8 mouse cellular contexts compared by ENCODE assay signal in the genomic region with DNA sequence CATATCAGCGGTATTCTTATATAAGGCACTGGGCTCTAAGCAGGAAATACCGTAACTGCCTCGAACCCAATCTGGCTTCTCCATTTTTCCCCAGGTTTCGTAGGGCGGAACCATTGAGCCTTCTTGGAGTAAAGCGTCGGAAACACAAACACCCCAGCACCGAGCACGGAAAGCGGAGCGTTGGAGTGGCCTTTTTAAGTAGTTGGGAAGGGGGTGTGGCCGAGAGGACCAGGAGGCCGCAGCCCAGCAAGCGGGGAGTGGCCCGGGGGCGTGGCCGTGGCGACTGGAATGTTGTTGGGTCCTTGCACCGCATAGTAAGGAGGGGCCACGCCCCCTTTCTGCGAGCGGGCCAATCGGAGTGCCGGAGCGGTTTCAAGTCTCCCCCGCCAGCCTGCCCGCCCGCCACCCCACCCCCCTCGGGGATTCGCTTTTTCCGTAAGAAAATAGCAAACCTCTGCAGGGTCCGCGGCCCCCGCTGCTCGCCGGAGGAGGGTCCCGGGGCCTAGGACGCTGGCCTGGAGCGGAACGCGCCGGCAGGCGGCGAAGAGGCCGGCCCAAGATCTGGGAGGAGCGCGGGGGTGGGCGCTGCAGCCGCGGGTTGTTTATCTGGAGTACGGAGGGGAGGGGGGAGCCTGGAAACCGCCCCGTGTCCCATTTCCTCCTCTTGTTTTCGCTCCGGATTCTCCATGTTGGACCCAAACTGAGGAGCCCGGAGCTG. TPM values are rescaled to one million over a fixed set of nuclear protein-coding genes. Genes with fewer than 3 reads are reported as not detected.
DNase-seq lines count a peak whose midpoint lies in the region; ATAC-seq lines count a peak whose summit lies in the region.

Ctdsp2 (plus strand) TSS at position 441 of the 718 bp plus-strand sequence.

- H3K27ac ChIP-seq in lung, embryonic 16.5 days (ENCODE audit: low read length): peak within 1 kb of the TSS; percentile 100

- peaks cover 36% of the 10 kb centered on the region for H3K4me1 ChIP-seq in lung, embryonic 16.5 days (replicated peaks; ENCODE audit: control insufficient read depth, insufficient read depth, low read length)

- H3K4me3 ChIP-seq in lung, embryonic 16.5 days (ENCODE audit: low read length): peak within 1 kb of the TSS; percentile 88

- H3K9me3 ChIP-seq in lung, embryonic 16.5 days (ENCODE audit: control insufficient read depth, low read length): no peaks in the 10 kb centered on the region

- no peaks in the 10 kb centered on the region for H3K27me3 ChIP-seq in lung, embryonic 16.5 days (ENCODE audit: control insufficient read depth, insufficient read depth, low read depth, low read length)

- DNase-seq in MEL-GATA-1-ER (ENCODE audit: extremely low read depth, low read depth): peak; percentile 93
- peak; percentile 100 for DNase-seq in cerebellum, adult 8-10 months
- peak; percentile 99 for DNase-seq in forelimb bud, embryonic 11.5 days (ENCODE audit: low read depth, low spot score)
- peak; percentile 98 for DNase-seq in layer of hippocampus, adult 9-10 months (ENCODE audit: low spot score)
- DNase-seq in ovary, postnatal 10 days (ENCODE audit: low spot score): peak; percentile 98
- DNase-seq in thymus, postnatal 10 days (ENCODE audit: low spot score in 2 of 2): peak; percentile 97 to 98

- no peaks in the 10 kb centered on the region for H3K36me3 ChIP-seq in lung, embryonic 16.5 days (ENCODE audit: control insufficient read depth, insufficient read depth, low read length)

- ATAC-seq in hematopoietic stem cell, adult 5-6 weeks (replicated peaks in 1 of 2; ENCODE audit: insufficient read depth in 1 of 2, low FRiP score in 2 of 2, low TSS enrichment in 1 of 2, low read depth in 1 of 2, poor library complexity in 2 of 2, severe bottlenecking in 2 of 2): peak; percentile 88 to 92
- ATAC-seq in lung, embryonic 16.5 days (ENCODE audit: low read depth): peak; percentile 93

- peak within 1 kb of the TSS; percentile 94 for H3K9ac ChIP-seq in lung, embryonic 16.5 days (ENCODE audit: low read length)

- WGBS in lung, embryonic 16.5 days: under 1% methylated on average over 37 of the region's 56 CpGs

- H3K4me2 ChIP-seq in lung, embryonic 16.5 days (ENCODE audit: low read depth, low read length): peak within 1 kb of the TSS; percentile 91

RNA-seq across cellular contexts. Expression of gene Ctdsp2, which starts in this region (rescaled TPM):
- 41.1 and 46.3 TPM in 2 replicates for total RNA-seq in hematopoietic stem cell, adult 5-6 weeks (2017)
- 66.2 and 72.0 TPM in 2 replicates for polyA plus RNA-seq in lung, embryonic 16.5 days (2015; fragmentation: Nextera tagmentation; extraction: Ambion mirVana)

Comparison
In these comparisons a context has a peak if more than half of its experiments do, and no peak if none do; other contexts are left out.
1. Peak in every context shown above with its lines: DNase-seq, ATAC-seq, H3K4me3 ChIP-seq and H3K27ac ChIP-seq.